Mouse (Mus musculus) kidney, embryonic 14.5 days (tissue): Measurements from ENCODE around the gene Slc12a8. TPM values are rescaled to one million over a fixed set of nuclear protein-coding genes. Genes with fewer than 3 reads are reported as not detected.

Source experiments
- ATAC-seq: fragments of 200-750 bp; cut with Nextera tagmentation; 2 replicates; pipeline ENCODE4 v1.8.0; 2017; ENCODE audit warnings: moderate number of reproducible peaks, mild to moderate bottlenecking, moderate TSS enrichment, moderate library complexity; ENCODE audit not compliant: low FRiP score, low TSS enrichment
- H3K27ac ChIP-seq: fragments of 300-500 bp; sonication (generic); 2 replicates; pipeline ENCODE4 v1.5.1; 2014; ENCODE audit warnings: low read depth, mild to moderate bottlenecking, low read length, moderate library complexity, mixed read lengths
- H3K27me3 ChIP-seq: fragments of 300-500 bp; sonication (generic); 2 replicates; pipeline ENCODE4 v1.6.1; 2014; ENCODE audit warnings: mild to moderate bottlenecking, low read length; ENCODE audit not compliant: control insufficient read depth, insufficient read depth
- H3K36me3 ChIP-seq: fragments of 300-500 bp; sonication (generic); 2 replicates; pipeline ENCODE4 v1.6.1; 2014; ENCODE audit warnings: low read length, mixed read lengths; ENCODE audit not compliant: control insufficient read depth, insufficient read depth
- H3K4me1 ChIP-seq: fragments of 300-500 bp; sonication (generic); 2 replicates; pipeline ENCODE4 v1.6.1; 2014; ENCODE audit warnings: low read length, mixed read lengths; ENCODE audit not compliant: control insufficient read depth, insufficient read depth
- H3K4me2 ChIP-seq: fragments of 300-500 bp; sonication (generic); replicated peaks from 2 replicates; pipeline ENCODE4 v1.6.1; 2014; ENCODE audit warnings: low read depth, mild to moderate bottlenecking, low read length
- H3K4me3 ChIP-seq: fragments of 300-500 bp; sonication (generic); 2 replicates; pipeline ENCODE4 v1.5.1; 2014; ENCODE audit warnings: mild to moderate bottlenecking, low read length
- H3K9ac ChIP-seq: fragments of 300-500 bp; sonication (generic); 2 replicates; pipeline ENCODE4 v1.6.1; 2014; ENCODE audit warnings: low read depth, mild to moderate bottlenecking, low read length, moderate library complexity
- H3K9me3 ChIP-seq: fragments of 300-500 bp; sonication (generic); 2 replicates; pipeline ENCODE4 v1.6.1; 2016; ENCODE audit warnings: low read length; ENCODE audit not compliant: control insufficient read depth
- WGBS: fragments of 180-500 bp; shearing (Covaris S2); extraction: QIAGEN DNeasy Blood & Tissue Kit; methylation state at CpG from one replicate; pipeline ENCODE4 v1.1.7; 2014; 5-methylcytosine and 5-hydroxymethylcytosine counted together
- polyA plus RNA-seq: library from polyadenylated mRNA; unstranded; fragments of >200 nt; fragmentation: Nextera tagmentation; extraction: Ambion mirVana; gene quantifications from 2 replicates; pipeline ENCODE4 v1.2.1, GENCODE M21; 2014

Gene Slc12a8
- polyA plus RNA-seq, 1 experiment from 2014 or later = 1.2 TPM

- no peaks in the 10 kb centered on the region for H3K27me3 ChIP-seq
- no peak overlapping the region for H3K9ac ChIP-seq
- WGBS = 94% methylated on average over 10 of the region's 10 CpGs
- H3K36me3 ChIP-seq = no peaks in the 10 kb centered on the region; the same call in 1 of the 2 replicates
- H3K27ac ChIP-seq = no peak overlapping the region
- no peaks in the 10 kb centered on the region for H3K9me3 ChIP-seq
- H3K4me1 ChIP-seq = peaks cover 10% of the 10 kb centered on the region
- H3K4me3 ChIP-seq = no peak overlapping the region
- no peak for ATAC-seq
- no peak overlapping the region for H3K4me2 ChIP-seq
These were observed 190.9 kb downstream of the Slc12a8 start for GRCm38 (mm10) chr16:33708031-33708430.

- Histone ChIP-seq H3K27ac (no peak overlapping the region), H3K36me3 (no peaks in the 10 kb centered on the region; the same call in 1 of the 2 replicates), H3K27me3 (no peaks in the 10 kb centered on the region), H3K9me3 (no peaks in the 10 kb centered on the region), H3K4me2 (no peak overlapping the region), H3K4me1 (peaks cover 10% of the 10 kb centered on the region), H3K9ac (no peak overlapping the region), H3K4me3 (no peak overlapping the region)
- 93% methylated on average over 12 of the region's 12 CpGs for WGBS
- ATAC-seq = no peak
These were observed 191.7 kb downstream of the Slc12a8 start for GRCm38 (mm10) chr16:33708585-33709397.

Other genes starting within 250 kb of the Slc12a8 start
- gene Zfp148, start 136.5 kb upstream of the Slc12a8 start, polyA plus RNA-seq = 42.2 and 59.3 TPM in 2 replicates
- 14.2 and 21.5 TPM in 2 replicates for gene Heg1, start 167.0 kb downstream of the Slc12a8 start, polyA plus RNA-seq